Mouse (Mus musculus): ENCODE data around the gene Gjb4.

Gene Gjb4

GRCm38 (mm10) chr4:127306915-127307314, 47.0 kb downstream of the Gjb4 start:
- no peak for DNase-seq

- DNase-seq = no peak
These were observed 50.1 kb downstream of the Gjb4 start for GRCm38 (mm10) chr4:127303796-127304195.
